Mouse (Mus musculus): ENCODE results near the gene Gprasp1. TPM values are rescaled to one million over a fixed set of nuclear protein-coding genes. Genes with fewer than 3 reads are reported as not detected.
"Not testable (repeated sequence)": the region's sequence is repeated elsewhere in the genome, so short reads cannot be mapped to it uniquely, and the experiment has no call there.

Gene Gprasp1
- polyA plus RNA-seq, 1 experiment from 2014 or later: 32.2 TPM

GRCm38 (mm10) chrX:135768043-135768548 is 25.6 kb downstream of the Gprasp1 start:
- ATAC-seq (ENCODE audit: extremely low read depth, insufficient number of reproducible peaks, low FRiP score, low TSS enrichment): no peak
- H3K27me3 ChIP-seq (replicated peaks): no peaks in the 10 kb centered on the region
- H3K4me1 ChIP-seq: no peaks in the 10 kb centered on the region
- H3K27ac ChIP-seq (replicated peaks): no peak overlapping the region
- H3K4me2 ChIP-seq: no peak overlapping the region
- no peak overlapping the region for H3K4me3 ChIP-seq
- 24% methylated on average over 3 of the region's 3 CpGs for WGBS
- no peaks in the 10 kb centered on the region for H3K9me3 ChIP-seq
- no peak overlapping the region for H3K9ac ChIP-seq
- no peaks in the 10 kb centered on the region for H3K36me3 ChIP-seq

GRCm38 (mm10) chrX:135768565-135768964 is 26.0 kb downstream of the Gprasp1 start:
- Histone ChIP-seq H3K4me3 (no peak overlapping the region), H3K4me1 (no peaks in the 10 kb centered on the region), H3K9ac (no peak overlapping the region), H3K27me3 (replicated peaks) (no peaks in the 10 kb centered on the region), H3K27ac (replicated peaks) (no peak overlapping the region), H3K9me3 (no peaks in the 10 kb centered on the region), H3K36me3 (no peaks in the 10 kb centered on the region), H3K4me2 (no peak overlapping the region)
- no peak for ATAC-seq (ENCODE audit: extremely low read depth, insufficient number of reproducible peaks, low FRiP score, low TSS enrichment)
- 45% methylated on average over 2 of the region's 2 CpGs for WGBS

GRCm38 (mm10) chrX:135791536-135791935 is 49.0 kb downstream of the Gprasp1 start:
- no peak for ATAC-seq (ENCODE audit: extremely low read depth, insufficient number of reproducible peaks, low FRiP score, low TSS enrichment)
- Histone ChIP-seq H3K9me3 (0 out of 2 replicates have a peak, but pooled peaks cover 3% of the 10 kb centered on the region), H3K4me3 (no peak overlapping the region), H3K36me3 (no peaks in the 10 kb centered on the region), H3K4me2 (no peak overlapping the region), H3K27ac (replicated peaks) (no peak overlapping the region), H3K27me3 (replicated peaks) (no peaks in the 10 kb centered on the region), H3K4me1 (0 out of 2 replicates have a peak, but pooled peaks cover 5% of the 10 kb centered on the region), H3K9ac (no peak overlapping the region)

GRCm38 (mm10) chrX:135792326-135792725 is 49.8 kb downstream of the Gprasp1 start:
- 78% methylated on average over 6 of the region's 6 CpGs for WGBS
- H3K4me2 ChIP-seq: no peak overlapping the region
- no peak overlapping the region for H3K9ac ChIP-seq
- no peak overlapping the region for H3K27ac ChIP-seq (replicated peaks)
- no peak for ATAC-seq (ENCODE audit: extremely low read depth, insufficient number of reproducible peaks, low FRiP score, low TSS enrichment)
- H3K36me3 ChIP-seq: no peaks in the 10 kb centered on the region
- no peak overlapping the region for H3K4me3 ChIP-seq
- H3K27me3 ChIP-seq (replicated peaks): no peaks in the 10 kb centered on the region
- H3K9me3 ChIP-seq: 0 out of 2 replicates have a peak, but pooled peaks cover 3% of the 10 kb centered on the region
- H3K4me1 ChIP-seq: 0 out of 2 replicates have a peak, but pooled peaks cover 5% of the 10 kb centered on the region

GRCm38 (mm10) chrX:135795591-135796304 is 53.2 kb downstream of the Gprasp1 start:
- Histone ChIP-seq H3K4me3 (peak overlapping the region; percentile 68), H3K4me2 (peak overlapping the region; percentile 71), H3K27ac (replicated peaks) (0 out of 2 replicates have a peak overlapping the region, but pooled peaks have one; percentile 8), H3K36me3 (peaks cover 21% of the 10 kb centered on the region), H3K9ac (peak overlapping the region; percentile 85)
- ATAC-seq (ENCODE audit: extremely low read depth, insufficient number of reproducible peaks, low FRiP score, low TSS enrichment): peak; percentile 78
- H3K4me1 ChIP-seq; H3K9me3 ChIP-seq; H3K27me3 ChIP-seq (replicated peaks): not testable (repeated sequence)
- 12% methylated on average over 13 of the region's 27 CpGs for WGBS

- H3K27ac ChIP-seq (replicated peaks): peak overlapping the region; percentile 39; the same call in 1 of the 2 replicates
- peak overlapping the region; percentile 85 for H3K9ac ChIP-seq
- ATAC-seq (ENCODE audit: extremely low read depth, insufficient number of reproducible peaks, low FRiP score, low TSS enrichment): peak; percentile 40; the same call in 1 of the 2 replicates
- not testable (repeated sequence) for H3K27me3 ChIP-seq (replicated peaks); H3K9me3 ChIP-seq; H3K4me1 ChIP-seq
- H3K36me3 ChIP-seq: peaks cover 29% of the 10 kb centered on the region
- H3K4me3 ChIP-seq: peak overlapping the region; percentile 68
- 10% methylated on average over 23 of the region's 26 CpGs for WGBS
- peak overlapping the region; percentile 71 for H3K4me2 ChIP-seq
These were observed 54.0 kb downstream of the Gprasp1 start for GRCm38 (mm10) chrX:135796305-135797211.

GRCm38 (mm10) chrX:135797212-135797644 is 54.7 kb downstream of the Gprasp1 start, which contains the start of gene Bhlhb9:
TSS of gene Bhlhb9 (plus strand) at chrX:135797594.
- not testable (repeated sequence) for ATAC-seq (ENCODE audit: extremely low read depth, insufficient number of reproducible peaks, low FRiP score, low TSS enrichment); H3K9me3 ChIP-seq; H3K4me1 ChIP-seq; H3K27me3 ChIP-seq (replicated peaks)
- Histone ChIP-seq H3K36me3 (peaks cover 31% of the 10 kb centered on the region), H3K4me2 (peak within 1 kb of the TSS; percentile 71), H3K9ac (peak within 1 kb of the TSS; percentile 85), H3K4me3 (peak within 1 kb of the TSS; percentile 68), H3K27ac (replicated peaks) (peak within 1 kb of the TSS; percentile 39; the same call in 1 of the 2 replicates)
- WGBS: 7% methylated on average over 3 of the region's 5 CpGs

- Histone ChIP-seq H3K27me3 (replicated peaks) (no peaks in the 10 kb centered on the region), H3K27ac (replicated peaks) (no peak overlapping the region), H3K36me3 (peaks cover 35% of the 10 kb centered on the region), H3K4me2 (no peak overlapping the region), H3K9me3 (no peaks in the 10 kb centered on the region), H3K4me1 (no peaks in the 10 kb centered on the region), H3K9ac (no peak overlapping the region), H3K4me3 (no peak overlapping the region)
- no peak for ATAC-seq (ENCODE audit: extremely low read depth, insufficient number of reproducible peaks, low FRiP score, low TSS enrichment)
- WGBS: 79% methylated on average over 3 of the region's 3 CpGs
These were observed 61.6 kb downstream of the Gprasp1 start for GRCm38 (mm10) chrX:135804149-135804548.

- H3K4me2 ChIP-seq: no peak overlapping the region
- 12% methylated on average over 1 of the region's 1 CpGs for WGBS
These were observed 63.2 kb downstream of the Gprasp1 start for GRCm38 (mm10) chrX:135805780-135806179.

GRCm38 (mm10) chrX:135835896-135836295 is 93.4 kb downstream of the Gprasp1 start:
- H3K4me2 ChIP-seq; ATAC-seq (ENCODE audit: extremely low read depth, insufficient number of reproducible peaks, low FRiP score, low TSS enrichment); H3K27me3 ChIP-seq (replicated peaks); H3K4me3 ChIP-seq; H3K9me3 ChIP-seq; H3K4me1 ChIP-seq; H3K27ac ChIP-seq (replicated peaks); H3K9ac ChIP-seq; H3K36me3 ChIP-seq: not testable (repeated sequence)
- WGBS: 5% methylated on average over 1 of the region's 1 CpGs

More at GRCm38 (mm10) chrX:135805780-135806179, 63.2 kb downstream of the Gprasp1 start:
- Histone ChIP-seq H3K36me3 (peaks cover 19% of the 10 kb centered on the region), H3K4me1 (no peaks in the 10 kb centered on the region), H3K4me3 (no peak overlapping the region), H3K27ac (replicated peaks) (no peak overlapping the region), H3K9ac (no peak overlapping the region), H3K9me3 (no peaks in the 10 kb centered on the region), H3K27me3 (replicated peaks) (no peaks in the 10 kb centered on the region)
- ATAC-seq (ENCODE audit: extremely low read depth, insufficient number of reproducible peaks, low FRiP score, low TSS enrichment): no peak

- H3K9ac ChIP-seq: no peak overlapping the region
- no peak overlapping the region for H3K4me3 ChIP-seq
- no peaks in the 10 kb centered on the region for H3K9me3 ChIP-seq
- no peaks in the 10 kb centered on the region for H3K27me3 ChIP-seq (replicated peaks)
- 0 out of 2 replicates have a peak overlapping the region, but pooled peaks have one; percentile 82 for H3K4me2 ChIP-seq
- no peaks in the 10 kb centered on the region for H3K4me1 ChIP-seq
- no peak overlapping the region for H3K27ac ChIP-seq (replicated peaks)
- 57% methylated on average over 2 of the region's 2 CpGs for WGBS
- ATAC-seq (ENCODE audit: extremely low read depth, insufficient number of reproducible peaks, low FRiP score, low TSS enrichment): no peak
- H3K36me3 ChIP-seq: peaks cover 12% of the 10 kb centered on the region
These were observed 95.4 kb downstream of the Gprasp1 start for GRCm38 (mm10) chrX:135837896-135838295.

All from heart, embryonic 13.5 days (tissue).